Mouse (Mus musculus): ENCODE data around the gene Pou2f2. TPM values are rescaled to one million over a fixed set of nuclear protein-coding genes. Genes with fewer than 3 reads are reported as not detected.

The Pou2f2 gene
- 3.3 and 4.1 TPM in 2 replicates for polyA plus RNA-seq (2016; fragmentation: Nextera tagmentation; extraction: Ambion mirVana)

GRCm38 (mm10) chr7:25179606-25180161 lies at the start of gene Pou2f2:
Gene Pou2f2 (minus strand): TSS chr7:25179726.
- Histone ChIP-seq H3K9me3 (replicated peaks) (no peaks in the 10 kb centered on the region), H3K27me3 (ENCODE audit: low read depth, poor library complexity, severe bottlenecking) (peaks cover 100% of the 10 kb centered on the region), H3K4me1 (peaks cover 36% of the 10 kb centered on the region), H3K4me3 (peak within 1 kb of the TSS; percentile 71), H3K36me3 (no peaks in the 10 kb centered on the region), H3K27ac (peak within 1 kb of the TSS; percentile 72)
- under 1% methylated on average over 46 of the region's 56 CpGs for WGBS
- peak; percentile 90 for DNase-seq (ENCODE audit: low spot score)

DNA sequence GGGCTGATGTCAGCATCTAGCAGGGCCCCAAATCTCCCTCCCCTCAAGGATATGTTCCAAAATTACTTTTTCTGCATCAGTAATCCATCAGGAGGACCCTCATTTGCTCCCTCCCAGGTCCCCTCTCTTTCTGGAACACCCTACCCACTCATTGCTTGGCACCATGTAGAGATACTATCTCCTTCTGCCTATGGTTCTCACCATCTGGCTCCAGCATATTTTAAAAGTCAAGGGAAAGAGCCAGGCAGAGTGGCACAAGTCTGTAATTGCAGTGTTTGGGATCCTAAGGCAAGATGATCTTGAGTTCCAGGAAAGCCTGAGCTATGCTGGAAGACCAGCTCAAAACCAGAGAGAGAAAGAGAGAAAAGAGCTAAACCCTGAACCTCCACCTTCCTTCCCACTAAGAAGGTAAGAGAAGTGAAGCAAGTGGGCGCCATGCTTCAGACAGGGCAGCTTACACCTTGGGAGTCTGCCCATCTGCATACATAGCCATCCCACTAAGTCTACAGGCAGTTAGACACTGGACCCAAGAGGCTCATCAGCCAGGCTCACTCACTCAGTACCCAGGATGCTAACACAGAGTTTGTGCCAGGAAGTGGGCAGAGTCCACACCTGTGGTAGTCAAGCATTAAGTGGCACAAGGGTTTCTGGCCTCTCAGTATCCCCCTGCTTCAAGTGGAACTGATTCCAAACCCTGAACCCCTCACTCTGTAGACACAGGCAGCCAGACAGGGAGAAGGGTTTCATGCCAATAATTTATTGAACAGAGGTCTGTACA lies 48.2 kb upstream of the Pou2f2 start:
- no peak for DNase-seq (ENCODE audit: low spot score)
- Histone ChIP-seq H3K27me3 (ENCODE audit: low read depth, poor library complexity, severe bottlenecking) (no peaks in the 10 kb centered on the region), H3K9me3 (replicated peaks) (no peaks in the 10 kb centered on the region), H3K4me3 (no peak overlapping the region), H3K27ac (no peak overlapping the region), H3K36me3 (peaks cover 100% of the 10 kb centered on the region), H3K4me1 (peaks cover under 1% of the 10 kb centered on the region; the same call in 1 of the 2 replicates)
- 90% methylated on average over 1 of the region's 1 CpGs for WGBS

GRCm38 (mm10) chr7:25222275-25222967 lies 42.9 kb upstream of the Pou2f2 start:
- Histone ChIP-seq H3K4me1 (peaks cover 44% of the 10 kb centered on the region), H3K27ac (peak overlapping the region; percentile 94; the same call in 1 of the 2 replicates), H3K36me3 (peaks cover 50% of the 10 kb centered on the region), H3K27me3 (ENCODE audit: low read depth, poor library complexity, severe bottlenecking) (no peaks in the 10 kb centered on the region), H3K9me3 (replicated peaks) (no peaks in the 10 kb centered on the region), H3K4me3 (peak overlapping the region; percentile 81)
- WGBS, result 90% methylated on average over 10 of the region's 10 CpGs
- no peak for DNase-seq (ENCODE audit: low spot score)

GRCm38 (mm10) chr7:25221102-25221883 lies 41.8 kb upstream of the Pou2f2 start, which contains the start of gene Zfp526:
Gene Zfp526 (plus strand): TSS chr7:25221425.
- H3K4me1 ChIP-seq, result peaks cover 44% of the 10 kb centered on the region
- H3K4me3 ChIP-seq, result peak within 1 kb of the TSS; percentile 81
- peak within 1 kb of the TSS; percentile 94 for H3K27ac ChIP-seq
- peaks cover 39% of the 10 kb centered on the region for H3K36me3 ChIP-seq
- DNase-seq (ENCODE audit: low spot score), result peak; percentile 98
- WGBS, result under 1% methylated on average over 45 of the region's 45 CpGs
- no peaks in the 10 kb centered on the region for H3K27me3 ChIP-seq (ENCODE audit: low read depth, poor library complexity, severe bottlenecking)
- H3K9me3 ChIP-seq (replicated peaks), result no peaks in the 10 kb centered on the region

- 9% methylated on average over 20 of the region's 20 CpGs for WGBS
- peaks cover 31% of the 10 kb centered on the region for H3K36me3 ChIP-seq
- peaks cover 44% of the 10 kb centered on the region for H3K4me1 ChIP-seq
- peak within 1 kb of the TSS; percentile 94 for H3K27ac ChIP-seq
- peak within 1 kb of the TSS; percentile 81 for H3K4me3 ChIP-seq
- no peaks in the 10 kb centered on the region for H3K9me3 ChIP-seq (replicated peaks)
- no peak for DNase-seq (ENCODE audit: low spot score)
- no peaks in the 10 kb centered on the region for H3K27me3 ChIP-seq (ENCODE audit: low read depth, poor library complexity, severe bottlenecking)
Measured at GRCm38 (mm10) chr7:25220457-25221101, 41.1 kb upstream of the Pou2f2 start, which contains the start of gene Dedd2. Gene Dedd2 (minus strand): TSS chr7:25220615.

- Histone ChIP-seq H3K9me3 (replicated peaks) (no peaks in the 10 kb centered on the region), H3K4me3 (peak overlapping the region; percentile 81), H3K27me3 (ENCODE audit: low read depth, poor library complexity, severe bottlenecking) (no peaks in the 10 kb centered on the region), H3K27ac (peak overlapping the region; percentile 94), H3K36me3 (peaks cover 31% of the 10 kb centered on the region), H3K4me1 (peaks cover 44% of the 10 kb centered on the region)
- DNase-seq (ENCODE audit: low spot score), result peak; percentile 93
- whole genome bisulfite sequencing, result 4% methylated on average over 31 of the region's 31 CpGs
Measured at GRCm38 (mm10) chr7:25219756-25220456, 40.4 kb upstream of the Pou2f2 start.

GRCm38 (mm10) chr7:25219416-25219750 lies 39.9 kb upstream of the Pou2f2 start:
- Histone ChIP-seq H3K4me1 (peaks cover 44% of the 10 kb centered on the region), H3K4me3 (peak overlapping the region; percentile 81), H3K36me3 (peaks cover 26% of the 10 kb centered on the region), H3K27me3 (ENCODE audit: low read depth, poor library complexity, severe bottlenecking) (no peaks in the 10 kb centered on the region), H3K9me3 (replicated peaks) (no peaks in the 10 kb centered on the region), H3K27ac (peak overlapping the region; percentile 94)
- no peak for DNase-seq (ENCODE audit: low spot score)
- under 1% methylated on average over 16 of the region's 16 CpGs for WGBS

DNA sequence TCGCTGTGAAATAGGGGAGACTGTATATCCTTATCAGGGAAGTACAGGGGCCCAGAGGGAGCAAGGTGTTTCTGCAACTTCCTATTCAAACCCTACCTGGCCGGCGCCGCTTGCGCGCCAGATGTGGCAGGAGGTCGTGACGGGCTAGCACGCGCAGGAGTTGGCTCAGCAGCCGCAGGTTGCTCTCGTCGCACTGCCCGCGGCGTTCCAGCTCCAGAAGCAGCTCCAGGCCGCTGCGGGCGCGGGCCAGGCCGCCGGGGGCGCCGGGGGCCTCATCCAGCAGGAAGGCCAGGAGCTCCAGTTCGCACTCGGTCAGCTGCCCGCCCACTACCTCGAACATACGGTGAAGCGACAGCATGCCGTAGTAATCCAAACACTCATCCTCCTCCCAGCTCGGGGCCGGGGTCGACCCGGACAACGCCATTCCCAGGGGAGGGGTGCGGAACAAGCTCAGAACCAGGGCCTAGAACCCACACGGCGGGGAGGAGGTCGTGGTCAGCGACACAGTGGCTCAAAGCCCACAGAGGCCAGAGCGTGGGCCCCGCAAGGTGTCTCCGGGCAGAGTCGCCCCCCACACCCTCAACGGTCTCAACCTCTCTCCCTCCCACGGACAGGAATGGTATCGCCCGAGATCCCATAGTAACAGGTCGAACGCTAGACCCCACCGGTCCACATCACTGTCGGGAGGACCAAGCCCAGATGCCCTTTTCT lies 39.3 kb upstream of the Pou2f2 start:
- Histone ChIP-seq H3K9me3 (replicated peaks) (no peaks in the 10 kb centered on the region), H3K27me3 (ENCODE audit: low read depth, poor library complexity, severe bottlenecking) (no peaks in the 10 kb centered on the region), H3K4me1 (peaks cover 44% of the 10 kb centered on the region), H3K36me3 (peaks cover 21% of the 10 kb centered on the region), H3K4me3 (peak overlapping the region; percentile 81), H3K27ac (peak overlapping the region; percentile 94)
- WGBS, result under 1% methylated on average over 53 of the region's 53 CpGs
- DNase-seq (ENCODE audit: low spot score), result peak; percentile 83

DNA sequence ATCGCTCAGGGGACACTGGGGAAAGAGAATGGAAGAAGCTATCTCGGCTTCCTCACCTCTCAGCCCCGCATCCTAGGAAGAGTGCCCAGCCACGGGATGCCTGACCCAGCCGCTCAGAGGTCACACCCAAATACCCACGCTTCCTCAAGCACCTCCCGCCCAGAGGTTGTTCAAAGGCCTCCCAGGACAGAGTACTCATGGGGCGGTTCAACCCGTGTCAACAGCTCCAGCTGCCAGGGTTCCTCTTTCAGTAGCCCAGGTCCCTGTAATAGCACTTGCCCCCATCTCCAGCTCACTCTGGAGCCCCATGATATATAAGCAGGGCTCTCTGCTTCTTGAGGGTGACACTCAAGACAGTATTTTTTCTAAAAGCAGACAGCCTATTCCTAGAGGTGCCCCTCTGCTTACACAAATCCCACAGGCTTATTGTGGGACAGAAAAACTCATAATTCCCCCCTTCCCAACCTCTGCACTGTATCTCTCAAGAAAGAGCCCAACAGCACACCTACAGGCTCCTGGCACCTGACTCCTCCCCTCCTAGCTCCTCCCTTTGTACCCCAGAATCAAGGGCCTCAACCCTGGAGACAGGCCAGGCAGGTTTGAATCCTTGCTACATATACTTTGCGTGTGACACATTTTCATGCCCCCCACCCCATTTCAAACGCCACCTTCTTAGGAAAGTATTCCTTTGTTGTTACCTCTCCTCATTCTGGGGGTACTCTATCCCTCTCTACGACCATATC lies 38.3 kb upstream of the Pou2f2 start:
- Histone ChIP-seq H3K27me3 (ENCODE audit: low read depth, poor library complexity, severe bottlenecking) (no peaks in the 10 kb centered on the region), H3K9me3 (replicated peaks) (no peaks in the 10 kb centered on the region), H3K36me3 (peaks cover 11% of the 10 kb centered on the region), H3K27ac (no peak overlapping the region), H3K4me1 (peaks cover 44% of the 10 kb centered on the region), H3K4me3 (peak overlapping the region; percentile 81)
- 60% methylated on average over 12 of the region's 12 CpGs for WGBS
- no peak for DNase-seq (ENCODE audit: low spot score)

DNA sequence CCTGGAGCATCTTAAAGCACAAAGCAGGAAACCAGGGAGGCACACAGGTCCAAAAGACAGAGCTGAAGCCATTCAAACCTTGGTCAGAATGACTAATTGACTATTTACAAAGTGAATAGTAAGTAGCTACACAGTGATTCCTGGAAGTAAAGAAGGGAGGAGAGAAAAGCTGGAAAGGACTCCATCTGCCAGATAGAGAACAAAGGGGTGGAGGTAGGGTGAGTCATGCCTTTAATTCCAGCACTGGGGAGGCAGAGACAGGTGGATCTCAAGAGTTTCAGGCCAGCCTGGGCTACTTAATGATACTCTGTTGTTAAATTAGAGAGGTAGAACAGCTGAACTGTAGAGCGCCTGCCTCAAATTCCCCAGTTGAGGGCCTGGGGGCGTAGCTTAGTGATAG lies 34.6 kb upstream of the Pou2f2 start:
- WGBS, result 90% methylated on average over 2 of the region's 2 CpGs

DNA sequence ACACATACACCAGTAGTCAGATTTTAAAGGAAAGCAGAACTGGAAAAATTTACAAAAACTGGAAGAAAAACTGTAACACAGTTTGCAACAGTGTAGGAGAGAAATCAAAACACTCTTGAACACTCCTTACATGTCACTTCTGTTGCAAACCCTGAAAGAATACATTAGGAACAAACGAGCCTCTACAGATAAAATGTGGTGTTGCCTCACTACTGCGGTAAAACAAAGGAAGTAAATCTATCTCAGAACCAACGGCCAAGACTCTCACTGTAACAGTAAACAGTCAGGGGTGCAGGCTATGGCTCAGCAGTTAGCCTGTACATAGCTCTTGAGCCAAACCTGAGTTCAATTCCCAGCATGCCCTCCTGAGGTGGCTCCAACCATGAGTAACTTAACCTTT lies 33.6 kb upstream of the Pou2f2 start:
- DNase-seq (ENCODE audit: low spot score), result no peak
- 84% methylated on average over 3 of the region's 3 CpGs for WGBS
- H3K4me1 ChIP-seq, result peaks cover 7% of the 10 kb centered on the region
- H3K4me3 ChIP-seq, result no peak overlapping the region
- H3K36me3 ChIP-seq, result peaks cover 36% of the 10 kb centered on the region
- no peak overlapping the region for H3K27ac ChIP-seq
- no peaks in the 10 kb centered on the region for H3K9me3 ChIP-seq (replicated peaks)
- H3K27me3 ChIP-seq (ENCODE audit: low read depth, poor library complexity, severe bottlenecking), result no peaks in the 10 kb centered on the region

More for the DNA sequence above, 34.6 kb upstream of the Pou2f2 start:
- Histone ChIP-seq H3K9me3 (replicated peaks) (no peaks in the 10 kb centered on the region), H3K4me1 (peaks cover 16% of the 10 kb centered on the region), H3K36me3 (peaks cover 26% of the 10 kb centered on the region), H3K27me3 (ENCODE audit: low read depth, poor library complexity, severe bottlenecking) (no peaks in the 10 kb centered on the region), H3K4me3 (no peak overlapping the region), H3K27ac (no peak overlapping the region)
- DNase-seq (ENCODE audit: low spot score), result no peak
